ENCODE assay signal across 18 mouse cellular contexts in the genomic region with DNA sequence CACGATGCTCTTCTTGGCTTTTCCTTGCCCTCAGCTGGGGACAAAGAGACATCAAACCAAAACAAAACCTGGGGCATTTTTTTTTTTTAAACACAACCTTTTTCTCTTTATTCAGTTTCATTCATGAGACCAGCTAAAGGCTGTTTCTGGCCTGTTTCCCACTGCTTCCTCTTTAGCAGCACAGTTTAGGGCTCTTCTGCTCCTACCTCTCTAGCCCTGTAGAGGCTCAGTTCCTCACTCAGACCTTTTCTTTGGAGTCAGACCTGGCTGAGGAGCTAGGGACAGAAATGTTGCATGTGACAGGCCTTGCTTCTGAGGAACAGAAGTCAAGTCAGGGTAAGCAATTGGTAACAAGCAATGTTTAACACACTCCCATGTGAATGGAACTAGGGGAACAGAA.
DNase-seq lines count a peak whose midpoint lies in the region; ATAC-seq and TF ChIP-seq lines count a peak whose summit lies in the region.
"Had no signal": no experiment of that assay in that cellular context is flagged by ENCODE, and none has a peak within 500 bp of the region (broad histone marks: within the 10 kb centered on the region; RNA-seq: fewer than 3 reads in every experiment).

No protein-coding gene starts in this region.

- no peak overlapping the region for H3K4me3 ChIP-seq in heart, embryonic 10.5 days
- H3K4me3 ChIP-seq in intestine, embryonic 16.5 days (ENCODE audit: low read length): no peak overlapping the region
- H3K4me3 ChIP-seq: embryonic facial prominence, embryonic 12.5 days had no signal

- H3K4me1 ChIP-seq in heart, embryonic 10.5 days: no peaks in the 10 kb centered on the region
- H3K4me1 ChIP-seq in intestine, embryonic 16.5 days (ENCODE audit: control insufficient read depth, insufficient read depth, low read length): no peaks in the 10 kb centered on the region

- TF ChIP-seq POLR2A in brain, embryonic 14.5 days (IDR thresholded peaks at IDR 0.05; ENCODE audit: borderline replicate concordance, extremely low read depth, insufficient read depth, insufficient read length, poor library complexity, severe bottlenecking): no peak

- no peak overlapping the region for H3K27ac ChIP-seq in heart, embryonic 10.5 days
- no peak overlapping the region for H3K27ac ChIP-seq in intestine, embryonic 16.5 days (ENCODE audit: low read length)
- H3K27ac ChIP-seq: embryonic facial prominence, embryonic 12.5 days had no signal

- no peak overlapping the region for H3K4me2 ChIP-seq in intestine, embryonic 16.5 days (ENCODE audit: low read depth, low read length)
- H3K4me2 ChIP-seq: embryonic facial prominence, embryonic 12.5 days had no signal

- ATAC-seq in megakaryocyte, adult 5-6 weeks (ENCODE audit: poor library complexity, severe bottlenecking): peak; percentile 74
- no peak for ATAC-seq in intestine, embryonic 16.5 days
- ATAC-seq: forebrain, embryonic 14.5 days; hindbrain, embryonic 16.5 days; inflammation-experienced regulatory T-cells, adult 6 months had no signal

- intact Hi-C loops in gastrocnemius, postnatal 14 days (cut with DNase I; ENCODE audit: low total_unique reads): no loop called here

- no peaks in the 10 kb centered on the region for H3K36me3 ChIP-seq in heart, embryonic 10.5 days
- H3K36me3 ChIP-seq in intestine, embryonic 16.5 days (ENCODE audit: control insufficient read depth, insufficient read depth, low read length): no peaks in the 10 kb centered on the region
- H3K36me3 ChIP-seq: embryonic facial prominence, embryonic 12.5 days; G1E had no signal

- H3K9ac ChIP-seq in intestine, embryonic 16.5 days (ENCODE audit: low read depth, low read length): no peak overlapping the region
- H3K9ac ChIP-seq: embryonic facial prominence, embryonic 12.5 days had no signal

- WGBS in heart, embryonic 10.5 days: 56% methylated on average over 1 of the region's 1 CpGs
- 71% methylated on average over 1 of the region's 1 CpGs for WGBS in intestine, embryonic 16.5 days

- no peaks in the 10 kb centered on the region for H3K9me3 ChIP-seq in heart, embryonic 10.5 days
- no peaks in the 10 kb centered on the region for H3K9me3 ChIP-seq in intestine, embryonic 16.5 days (ENCODE audit: control insufficient read depth, low read length)
- H3K9me3 ChIP-seq: embryonic facial prominence, embryonic 12.5 days; G1E had no signal

- no peaks in the 10 kb centered on the region for H3K27me3 ChIP-seq in heart, embryonic 10.5 days (ENCODE audit: insufficient read depth, poor library complexity, severe bottlenecking)
- H3K27me3 ChIP-seq in intestine, embryonic 16.5 days (replicated peaks; ENCODE audit: control insufficient read depth, insufficient read depth, low read length): no peaks in the 10 kb centered on the region
- H3K27me3 ChIP-seq: embryonic facial prominence, embryonic 12.5 days had no signal

- no peak for TF ChIP-seq CTCF in brain, embryonic 14.5 days (IDR thresholded peaks at IDR 0.05; ENCODE audit: borderline replicate concordance, extremely low read depth, insufficient read depth, insufficient read length)

- DNase-seq in heart, embryonic 10.5 days (ENCODE audit: low spot score): peak; percentile 22
- DNase-seq in heart, adult 18-20 months: no peak
- peak; percentile 10 for DNase-seq in brain, embryonic 14.5 days (ENCODE audit: low read depth)
- DNase-seq in gastrocnemius, postnatal 14 days: no peak
- DNase-seq: adrenal gland, adult 8-10 months; adrenal gland, postnatal 36 days; cerebellum, adult 11 months; cerebellum, adult 8-10 months; cerebellum, postnatal 14 days; heart, postnatal 10 days; kidney, adult 11 months had no signal

Comparison
In these comparisons a context has a peak if more than half of its experiments do, and no peak if none do; other contexts are left out.
1. DNase-seq: peak in heart, embryonic 10.5 days (single experiment) and brain, embryonic 14.5 days (single experiment); none in heart, adult 18-20 months (0 of 2) and gastrocnemius, postnatal 14 days (single experiment).